Mouse (Mus musculus) naive thymus-derived CD4-positive, alpha-beta T cell, adult 2 months (primary cell): ENCODE results near the gene Svbp.

ENCODE experiments used
- DNase-seq: peaks from one replicate; pipeline ENCODE4 v3.0.0-alpha.2; 2011; ENCODE audit warnings: low read depth

Svbp gene

GRCm38 (mm10) chr4:119190618-119191017 lies 4.5 kb upstream of the Svbp start:
- DNase-seq = no peak

- no peak for DNase-seq
Measured at GRCm38 (mm10) chr4:119191273-119191672, 3.8 kb upstream of the Svbp start.

GRCm38 (mm10) chr4:119192757-119193156 lies 2.3 kb upstream of the Svbp start:
- DNase-seq = no peak

- no peak for DNase-seq
Measured at GRCm38 (mm10) chr4:119195582-119196320, 645 bp downstream of the Svbp start.

- DNase-seq = no peak
Measured at GRCm38 (mm10) chr4:119198105-119198504, 3.0 kb downstream of the Svbp start.

GRCm38 (mm10) chr4:119204672-119205071 lies 9.6 kb downstream of the Svbp start:
- peak; percentile 59 for DNase-seq

- DNase-seq = no peak
Measured at GRCm38 (mm10) chr4:119216667-119217066, 21.6 kb downstream of the Svbp start.

GRCm38 (mm10) chr4:119218169-119218568 lies 23.1 kb downstream of the Svbp start, which contains the start of gene Tmem269:
Tmem269 (minus strand) TSS chr4:119218217.
- no peak for DNase-seq

- peak; percentile 51 for DNase-seq
Measured at GRCm38 (mm10) chr4:119223696-119224095, 28.6 kb downstream of the Svbp start.

GRCm38 (mm10) chr4:119224534-119224933 lies 29.4 kb downstream of the Svbp start:
- DNase-seq = no peak

- DNase-seq = no peak
Measured at GRCm38 (mm10) chr4:119225719-119226118, 30.6 kb downstream of the Svbp start.

- DNase-seq = no peak
Measured at GRCm38 (mm10) chr4:119226751-119227150, 31.6 kb downstream of the Svbp start.

- peak; percentile 100 for DNase-seq
Measured at GRCm38 (mm10) chr4:119232410-119233255, 37.5 kb downstream of the Svbp start, which contains the start of the genes AU022252 and P3h1. AU022252 (minus strand) TSS chr4:119232712. P3h1 (plus strand) TSS chr4:119232915.

GRCm38 (mm10) chr4:119233256-119233901 lies 38.3 kb downstream of the Svbp start:
- no peak for DNase-seq

GRCm38 (mm10) chr4:119234348-119234747 lies 39.2 kb downstream of the Svbp start:
- no peak for DNase-seq

- no peak for DNase-seq
Measured at GRCm38 (mm10) chr4:119238661-119239060, 43.6 kb downstream of the Svbp start.

- DNase-seq = peak; percentile 83
Measured at GRCm38 (mm10) chr4:119239181-119239682, 44.1 kb downstream of the Svbp start.

- no peak for DNase-seq
Measured at GRCm38 (mm10) chr4:119241664-119242063, 46.6 kb downstream of the Svbp start.

- no peak for DNase-seq
Measured at GRCm38 (mm10) chr4:119242571-119242970, 47.5 kb downstream of the Svbp start.

GRCm38 (mm10) chr4:119244468-119245240 lies 49.5 kb downstream of the Svbp start:
- DNase-seq = no peak

- DNase-seq = no peak
Measured at GRCm38 (mm10) chr4:119245556-119245955, 50.5 kb downstream of the Svbp start.
